Mouse (Mus musculus) frontal cortex, adult 2 months (tissue): Measurements from ENCODE around the gene Rabgap1. TPM values are rescaled to one million over a fixed set of nuclear protein-coding genes. Genes with fewer than 3 reads are reported as not detected.

Experiments
- DNase-seq, 2 experiments: peaks; one replicate each; pipeline ENCODE4 v3.0.0; 2022; ENCODE audit warnings: low spot score in 1 of 2; ENCODE audit errors: extremely low spot score in 1 of 2
- polyA plus RNA-seq: library from polyadenylated mRNA; depleted of rRNA; stranded (reverse); fragments of >200 nt; gene quantifications from 2 replicates; pipeline ENCODE4 v1.2.3, GENCODE M21; 2012

Rabgap1 gene
- polyA plus RNA-seq, 1 experiment = 51.4 TPM

- DNase-seq = no peak
These were observed 68.2 kb downstream of the Rabgap1 start for GRCm38 (mm10) chr2:37511134-37511901.

GRCm38 (mm10) chr2:37516030-37516710 is 73.1 kb downstream of the Rabgap1 start, which contains the start of gene Gpr21:
Gpr21 (plus strand) TSS chr2:37516332.
- peak in 1 of 2 experiments; percentile 9 for DNase-seq

GRCm38 (mm10) chr2:37516922-37517462 is 73.9 kb downstream of the Rabgap1 start:
- peak in 1 of 2 experiments; percentile 36 for DNase-seq

- peak in 1 of 2 experiments; percentile 44 for DNase-seq
These were observed 75.6 kb downstream of the Rabgap1 start for GRCm38 (mm10) chr2:37518561-37519285.

GRCm38 (mm10) chr2:37519286-37519640 is 76.2 kb downstream of the Rabgap1 start:
- DNase-seq = no peak

- DNase-seq = no peak
These were observed 84.5 kb downstream of the Rabgap1 start for GRCm38 (mm10) chr2:37527587-37527986.

GRCm38 (mm10) chr2:37529397-37529796 is 86.3 kb downstream of the Rabgap1 start:
- no peak for DNase-seq

GRCm38 (mm10) chr2:37530766-37531165 is 87.7 kb downstream of the Rabgap1 start:
- DNase-seq = no peak

- DNase-seq = no peak
These were observed 88.6 kb downstream of the Rabgap1 start for GRCm38 (mm10) chr2:37531639-37532038.

GRCm38 (mm10) chr2:37549346-37550012 is 106.4 kb downstream of the Rabgap1 start:
- no peak for DNase-seq

- no peak for DNase-seq
These were observed 113.3 kb downstream of the Rabgap1 start for GRCm38 (mm10) chr2:37556366-37556765.

- no peak for DNase-seq
These were observed 122.5 kb downstream of the Rabgap1 start for GRCm38 (mm10) chr2:37565579-37565978.

- no peak for DNase-seq
These were observed 123.0 kb downstream of the Rabgap1 start for GRCm38 (mm10) chr2:37566035-37566434.

GRCm38 (mm10) chr2:37569888-37570287 is 126.8 kb downstream of the Rabgap1 start:
- DNase-seq = no peak

- no peak for DNase-seq
These were observed 127.6 kb downstream of the Rabgap1 start for GRCm38 (mm10) chr2:37570703-37571102.

- DNase-seq = no peak
These were observed 129.1 kb downstream of the Rabgap1 start for GRCm38 (mm10) chr2:37572141-37572540.

GRCm38 (mm10) chr2:37576661-37577060 is 133.6 kb downstream of the Rabgap1 start:
- no peak for DNase-seq

- DNase-seq = no peak
These were observed 135.1 kb downstream of the Rabgap1 start for GRCm38 (mm10) chr2:37578185-37578584.

- no peak for DNase-seq
These were observed 144.8 kb downstream of the Rabgap1 start for GRCm38 (mm10) chr2:37587919-37588318.
